Mouse (Mus musculus): Measurements from ENCODE around the gene AI481877. TPM values are rescaled to one million over a fixed set of nuclear protein-coding genes. Genes with fewer than 3 reads are reported as not detected.
A peak's percentile ranks its signal among the peaks of the same experiment; 100 is the strongest.
"Not testable (repeated sequence)": the region's sequence is repeated elsewhere in the genome, so short reads cannot be mapped to it uniquely, and the experiment has no call there.

AI481877 gene
- not detected in 2 replicates for polyA plus RNA-seq (2012; rRNA removed)

GRCm38 (mm10) chr4:59138507-59139033 is at the start of gene AI481877:
AI481877 (minus strand) TSS chr4:59138983.
- 83% methylated on average over 4 of the region's 6 CpGs for WGBS
- not testable (repeated sequence) for H3K4me3 ChIP-seq (replicated peaks; ENCODE audit: insufficient read depth, low read depth, low read length)

GRCm38 (mm10) chr4:59188474-59188801 is 49.7 kb upstream of the AI481877 start:
- 10% methylated on average over 4 of the region's 4 CpGs for WGBS
- TF ChIP-seq POLR2A (IDR thresholded peaks at IDR 0.05; ENCODE audit: borderline replicate concordance, insufficient read depth, low read length) (no peak), CTCF (IDR thresholded peaks at IDR 0.05; ENCODE audit: borderline replicate concordance, insufficient read depth, low read depth, low read length) (no peak)
- Histone ChIP-seq H3K27ac (ENCODE audit: insufficient read depth, low read length) (no peak overlapping the region; the same call in 1 of the 2 replicates), H3K4me1 (ENCODE audit: control insufficient read depth, insufficient read depth, low read length) (no peaks in the 10 kb centered on the region; the same call in 1 of the 2 replicates), H3K4me3 (replicated peaks; ENCODE audit: insufficient read depth, low read depth, low read length) (peak overlapping the region; percentile 100), H3K27me3 (ENCODE audit: control insufficient read depth, insufficient read depth, low read length) (no peaks in the 10 kb centered on the region)
- DNase-seq, result no peak

More at GRCm38 (mm10) chr4:59138507-59139033, at the start of gene AI481877:
- not testable (repeated sequence) for DNase-seq; H3K27me3 ChIP-seq (ENCODE audit: control insufficient read depth, insufficient read depth, low read length); H3K4me1 ChIP-seq (ENCODE audit: control insufficient read depth, insufficient read depth, low read length); H3K27ac ChIP-seq (ENCODE audit: insufficient read depth, low read length)

- Histone ChIP-seq H3K4me3 (replicated peaks; ENCODE audit: insufficient read depth, low read depth, low read length) (no peak overlapping the region), H3K27ac (ENCODE audit: insufficient read depth, low read length) (no peak overlapping the region), H3K27me3 (ENCODE audit: control insufficient read depth, insufficient read depth, low read length) (no peaks in the 10 kb centered on the region), H3K4me1 (ENCODE audit: control insufficient read depth, insufficient read depth, low read length) (no peaks in the 10 kb centered on the region; the same call in 1 of the 2 replicates)
- WGBS, result 30% methylated on average over 3 of the region's 3 CpGs
- no peak for TF ChIP-seq POLR2A (IDR thresholded peaks at IDR 0.05; ENCODE audit: borderline replicate concordance, insufficient read depth, low read length)
- no peak; the same call in 1 of the 2 replicates for TF ChIP-seq CTCF (IDR thresholded peaks at IDR 0.05; ENCODE audit: borderline replicate concordance, insufficient read depth, low read depth, low read length)
- peak in 1 of 2 experiments; percentile 21 for DNase-seq
These were observed 48.5 kb upstream of the AI481877 start for GRCm38 (mm10) chr4:59187289-59187688.

- H3K4me3 ChIP-seq (replicated peaks; ENCODE audit: insufficient read depth, low read depth, low read length), result no peak overlapping the region
- TF ChIP-seq CTCF (IDR thresholded peaks at IDR 0.05; ENCODE audit: borderline replicate concordance, insufficient read depth, low read depth, low read length) (no peak), POLR2A (IDR thresholded peaks at IDR 0.05; ENCODE audit: borderline replicate concordance, insufficient read depth, low read length) (no peak)
- no peaks in the 10 kb centered on the region; the same call in 1 of the 2 replicates for H3K4me1 ChIP-seq (ENCODE audit: control insufficient read depth, insufficient read depth, low read length)
- 77% methylated on average over 3 of the region's 3 CpGs for WGBS
- H3K27me3 ChIP-seq (ENCODE audit: control insufficient read depth, insufficient read depth, low read length), result no peaks in the 10 kb centered on the region
- H3K27ac ChIP-seq (ENCODE audit: insufficient read depth, low read length), result no peak overlapping the region
- DNase-seq, result no peak
These were observed 46.9 kb upstream of the AI481877 start for GRCm38 (mm10) chr4:59185671-59186070.

- no peak overlapping the region for H3K4me3 ChIP-seq (replicated peaks; ENCODE audit: insufficient read depth, low read depth, low read length)
- no peaks in the 10 kb centered on the region for H3K27me3 ChIP-seq (ENCODE audit: control insufficient read depth, insufficient read depth, low read length)
- WGBS, result 23% methylated on average over 5 of the region's 5 CpGs
- TF ChIP-seq CTCF (IDR thresholded peaks at IDR 0.05; ENCODE audit: borderline replicate concordance, insufficient read depth, low read depth, low read length) (no peak), POLR2A (IDR thresholded peaks at IDR 0.05; ENCODE audit: borderline replicate concordance, insufficient read depth, low read length) (no peak)
- H3K27ac ChIP-seq (ENCODE audit: insufficient read depth, low read length), result no peak overlapping the region
- H3K4me1 ChIP-seq (ENCODE audit: control insufficient read depth, insufficient read depth, low read length), result no peaks in the 10 kb centered on the region
- DNase-seq, result no peak
These were observed 42.8 kb upstream of the AI481877 start for GRCm38 (mm10) chr4:59181320-59182271.

- Histone ChIP-seq H3K4me1 (ENCODE audit: control insufficient read depth, insufficient read depth, low read length) (no peaks in the 10 kb centered on the region), H3K4me3 (replicated peaks; ENCODE audit: insufficient read depth, low read depth, low read length) (no peak overlapping the region), H3K27ac (ENCODE audit: insufficient read depth, low read length) (no peak overlapping the region), H3K27me3 (ENCODE audit: control insufficient read depth, insufficient read depth, low read length) (no peaks in the 10 kb centered on the region)
- TF ChIP-seq CTCF (IDR thresholded peaks at IDR 0.05; ENCODE audit: borderline replicate concordance, insufficient read depth, low read depth, low read length) (no peak), POLR2A (IDR thresholded peaks at IDR 0.05; ENCODE audit: borderline replicate concordance, insufficient read depth, low read length) (no peak)
- no peak for DNase-seq
- 93% methylated on average over 2 of the region's 2 CpGs for WGBS
These were observed 38.8 kb upstream of the AI481877 start for GRCm38 (mm10) chr4:59177566-59177965.

- Histone ChIP-seq H3K4me1 (ENCODE audit: control insufficient read depth, insufficient read depth, low read length) (no peaks in the 10 kb centered on the region), H3K27me3 (ENCODE audit: control insufficient read depth, insufficient read depth, low read length) (no peaks in the 10 kb centered on the region), H3K27ac (ENCODE audit: insufficient read depth, low read length) (no peak overlapping the region), H3K4me3 (replicated peaks; ENCODE audit: insufficient read depth, low read depth, low read length) (no peak overlapping the region)
- 59% methylated on average over 6 of the region's 6 CpGs for WGBS
- DNase-seq, result no peak
- no peak for TF ChIP-seq CTCF (IDR thresholded peaks at IDR 0.05; ENCODE audit: borderline replicate concordance, insufficient read depth, low read depth, low read length)
- no peak for TF ChIP-seq POLR2A (IDR thresholded peaks at IDR 0.05; ENCODE audit: borderline replicate concordance, insufficient read depth, low read length)
These were observed 37.1 kb upstream of the AI481877 start for GRCm38 (mm10) chr4:59175929-59176328.

- no peak for TF ChIP-seq POLR2A (IDR thresholded peaks at IDR 0.05; ENCODE audit: borderline replicate concordance, insufficient read depth, low read length)
- no peak for TF ChIP-seq CTCF (IDR thresholded peaks at IDR 0.05; ENCODE audit: borderline replicate concordance, insufficient read depth, low read depth, low read length)
- Histone ChIP-seq H3K4me3 (replicated peaks; ENCODE audit: insufficient read depth, low read depth, low read length) (no peak overlapping the region), H3K27ac (ENCODE audit: insufficient read depth, low read length) (no peak overlapping the region), H3K27me3 (ENCODE audit: control insufficient read depth, insufficient read depth, low read length) (no peaks in the 10 kb centered on the region), H3K4me1 (ENCODE audit: control insufficient read depth, insufficient read depth, low read length) (no peaks in the 10 kb centered on the region)
- 58% methylated on average over 4 of the region's 4 CpGs for WGBS
- DNase-seq, result no peak
These were observed 36.2 kb upstream of the AI481877 start for GRCm38 (mm10) chr4:59175003-59175402.
